Mouse (Mus musculus): ENCODE results near the gene Enox1. TPM values are rescaled to one million over a fixed set of nuclear protein-coding genes. Genes with fewer than 3 reads are reported as not detected.

Gene Enox1
- 1.6 and 1.7 TPM in 2 replicates for polyA plus RNA-seq (2012; rRNA removed; ENCODE audit: low replicate concordance)

DNA sequence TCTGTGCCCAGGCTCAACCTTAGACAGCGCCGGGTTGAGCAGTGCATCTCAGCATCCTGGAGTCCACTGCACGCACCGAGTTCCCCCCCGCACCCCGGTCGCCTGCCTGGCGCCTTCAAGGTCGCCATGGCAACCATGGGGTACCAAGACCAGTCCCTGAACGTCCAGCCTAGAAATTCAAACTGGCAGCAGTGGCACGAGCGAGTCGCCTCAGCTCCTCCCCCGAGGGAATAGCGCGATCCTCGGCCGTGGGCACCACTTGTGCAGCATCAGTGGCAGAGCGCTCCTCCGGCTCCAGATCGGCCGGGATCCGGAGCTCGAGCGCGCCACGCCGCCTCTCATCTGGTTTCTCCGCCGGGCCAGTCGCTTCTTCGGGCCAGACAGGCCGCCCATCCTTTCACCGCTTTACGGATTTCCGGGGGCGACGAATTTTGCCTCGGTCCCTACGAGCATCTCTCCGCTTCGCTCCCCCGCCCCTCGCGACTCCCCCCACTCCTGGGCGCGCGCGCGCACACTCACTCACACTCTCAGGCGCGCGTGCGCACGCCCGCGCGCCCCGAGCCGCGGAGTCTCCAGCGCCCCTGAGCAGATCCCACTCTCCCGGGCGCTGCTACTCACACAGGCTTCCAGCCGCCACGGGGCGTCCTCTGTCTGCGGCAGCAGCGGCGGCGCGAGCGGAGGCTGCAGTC lies at the start of gene Enox1:
Gene Enox1, plus strand, starts transcription at position 542 of the 689 bp plus-strand sequence.

Other genes with a start within 250 kb of the Enox1 start
- gene Ccdc122, start 120.0 kb upstream of the Enox1 start, polyA plus RNA-seq (2012; rRNA removed; ENCODE audit: low replicate concordance): 1.2 and 1.8 TPM in 2 replicates
- gene Lacc1, start 119.9 kb upstream of the Enox1 start, polyA plus RNA-seq (2012; rRNA removed; ENCODE audit: low replicate concordance): 10.1 and 12.8 TPM in 2 replicates